Mouse (Mus musculus) bone marrow, adult 2 months (tissue): ENCODE results near the gene Scaf4.

Experiments
- CTCF ChIP-seq: fragments of 200-500 bp; IDR thresholded peaks from 2 replicates; pipeline ENCODE4 v1.5.1; 2011; ENCODE audit warnings: low read length, control low read depth; ENCODE audit not compliant: control insufficient read depth, insufficient read depth
- POLR2A ChIP-seq: fragments of 200-500 bp; IDR thresholded peaks from 2 replicates; pipeline ENCODE4 v1.6.1; 2011; ENCODE audit warnings: low read depth, mild to moderate bottlenecking, control low read depth, low read length, borderline replicate concordance; ENCODE audit not compliant: control insufficient read depth

GRCm38 (mm10) chr16:90213477-90214339 lies 70.6 kb downstream of the Scaf4 start:
- TF ChIP-seq CTCF (no peak), POLR2A (no peak)
